Mouse (Mus musculus): ENCODE measurements around the gene B3gat2. TPM values are rescaled to one million over a fixed set of nuclear protein-coding genes. Genes with fewer than 3 reads are reported as not detected.
A peak's percentile ranks its signal among the peaks of the same experiment; 100 is the strongest.

The B3gat2 gene
- polyA plus RNA-seq, 1 experiment from 2014 or later, result 0.88 TPM

DNA sequence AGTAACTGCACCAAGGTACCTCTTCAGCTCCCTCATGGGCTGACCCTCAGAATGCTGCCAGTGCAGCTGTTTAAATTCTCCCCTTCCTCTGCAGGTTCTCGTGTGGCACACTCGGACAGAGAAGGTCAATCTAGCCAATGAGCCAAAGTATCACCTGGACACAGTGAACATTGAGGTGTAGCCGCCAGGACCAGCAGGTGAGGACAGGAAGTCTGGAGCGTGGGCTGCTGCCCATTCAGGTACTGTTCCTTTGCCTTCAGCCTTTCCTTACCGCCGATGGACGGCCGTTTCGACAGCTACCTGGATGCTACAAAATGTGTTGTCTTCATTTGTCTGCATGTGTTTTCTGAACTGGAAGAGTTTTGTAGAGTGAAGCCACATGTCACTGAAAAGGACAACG is 83.5 kb downstream of the B3gat2 start:
- 92% methylated on average over 10 of the region's 10 CpGs for WGBS
- no peak overlapping the region for H3K4me2 ChIP-seq (replicated peaks; ENCODE audit: low read depth, low read length)
- no peaks in the 10 kb centered on the region for H3K27me3 ChIP-seq (ENCODE audit: control insufficient read depth, insufficient read depth, low read length)
- no peaks in the 10 kb centered on the region for H3K9me3 ChIP-seq (ENCODE audit: control insufficient read depth, low read depth, low read length)
- no peak for ATAC-seq (ENCODE audit: insufficient number of reproducible peaks, insufficient read depth, low FRiP score, low read depth)
- H3K27ac ChIP-seq (ENCODE audit: low read length), result no peak overlapping the region
- no peak overlapping the region for H3K4me3 ChIP-seq (ENCODE audit: low read depth, low read length)
- no peaks in the 10 kb centered on the region for H3K4me1 ChIP-seq (ENCODE audit: control insufficient read depth, insufficient read depth, low read length)
- H3K9ac ChIP-seq (replicated peaks; ENCODE audit: low read depth, low read length), result no peak overlapping the region
- peaks cover 23% of the 10 kb centered on the region for H3K36me3 ChIP-seq (ENCODE audit: control insufficient read depth, insufficient read depth, low read length)

DNA sequence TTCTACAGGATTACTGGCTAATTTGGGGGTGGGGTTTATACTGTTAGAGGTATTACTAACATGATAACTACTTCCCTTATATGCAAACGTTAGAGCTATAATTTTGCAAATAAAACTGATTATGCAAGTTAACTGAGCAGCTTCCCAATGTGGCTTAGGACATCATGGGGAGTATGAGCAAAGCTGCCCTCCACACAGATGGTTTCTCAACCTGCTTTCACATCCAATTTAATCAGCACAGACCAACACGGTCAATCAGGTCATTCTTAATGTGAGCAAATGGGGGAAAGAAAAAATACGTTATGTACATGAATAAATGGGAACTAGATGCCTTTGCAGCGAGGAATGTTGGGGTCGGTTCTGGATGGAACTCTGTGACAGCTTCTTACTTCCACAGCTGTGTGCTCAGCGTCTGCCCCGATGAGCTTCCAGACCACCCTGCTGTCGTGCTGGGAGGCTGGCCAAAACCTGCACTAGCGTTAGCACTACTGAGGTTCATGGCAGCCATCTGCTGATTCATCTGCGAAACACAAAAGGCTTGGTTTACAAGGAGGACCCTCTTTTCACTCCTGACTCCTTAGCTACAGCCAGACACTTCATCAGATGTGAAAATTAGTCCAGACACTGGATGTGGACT is 84.6 kb downstream of the B3gat2 start:
- H3K27ac ChIP-seq (ENCODE audit: low read length), result no peak overlapping the region
- peak; percentile 53; the same call in 1 of the 2 replicates for ATAC-seq (ENCODE audit: insufficient number of reproducible peaks, insufficient read depth, low FRiP score, low read depth)
- no peak overlapping the region for H3K4me2 ChIP-seq (replicated peaks; ENCODE audit: low read depth, low read length)
- WGBS, result 56% methylated on average over 10 of the region's 10 CpGs
- no peaks in the 10 kb centered on the region for H3K9me3 ChIP-seq (ENCODE audit: control insufficient read depth, low read depth, low read length)
- no peak overlapping the region for H3K4me3 ChIP-seq (ENCODE audit: low read depth, low read length)
- H3K9ac ChIP-seq (replicated peaks; ENCODE audit: low read depth, low read length), result no peak overlapping the region
- peaks cover 23% of the 10 kb centered on the region for H3K36me3 ChIP-seq (ENCODE audit: control insufficient read depth, insufficient read depth, low read length)
- H3K4me1 ChIP-seq (ENCODE audit: control insufficient read depth, insufficient read depth, low read length), result no peaks in the 10 kb centered on the region
- H3K27me3 ChIP-seq (ENCODE audit: control insufficient read depth, insufficient read depth, low read length), result no peaks in the 10 kb centered on the region

DNA sequence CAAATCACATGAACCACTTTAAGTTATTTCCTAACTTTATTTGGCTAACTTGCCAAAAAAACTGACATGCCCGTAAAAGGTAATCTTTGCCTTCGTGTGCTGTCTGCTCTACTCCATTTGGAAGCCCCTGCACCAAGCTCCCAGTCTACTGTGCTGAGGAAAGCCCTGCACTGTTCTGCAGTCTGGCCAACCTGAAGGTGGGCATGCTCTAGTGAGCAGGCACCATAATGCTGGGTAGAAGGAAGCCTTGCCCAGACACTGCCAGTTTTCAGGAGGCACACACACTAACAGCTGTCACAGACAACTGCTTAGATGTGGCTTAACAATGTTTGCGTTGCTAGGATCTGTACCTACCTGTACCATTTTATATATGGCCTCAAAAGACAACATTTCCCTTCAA is 94.1 kb downstream of the B3gat2 start:
- H3K27ac ChIP-seq (ENCODE audit: low read length), result no peak overlapping the region
- no peaks in the 10 kb centered on the region for H3K27me3 ChIP-seq (ENCODE audit: control insufficient read depth, insufficient read depth, low read length)
- H3K4me1 ChIP-seq (ENCODE audit: control insufficient read depth, insufficient read depth, low read length), result no peaks in the 10 kb centered on the region
- no peak overlapping the region for H3K4me3 ChIP-seq (ENCODE audit: low read depth, low read length)
- WGBS, result 84% methylated on average over 3 of the region's 3 CpGs
- H3K9me3 ChIP-seq (ENCODE audit: control insufficient read depth, low read depth, low read length), result no peaks in the 10 kb centered on the region
- H3K36me3 ChIP-seq (ENCODE audit: control insufficient read depth, insufficient read depth, low read length), result peaks cover 12% of the 10 kb centered on the region; the same call in 1 of the 2 replicates
- ATAC-seq (ENCODE audit: insufficient number of reproducible peaks, insufficient read depth, low FRiP score, low read depth), result no peak
- H3K9ac ChIP-seq (replicated peaks; ENCODE audit: low read depth, low read length), result no peak overlapping the region
- H3K4me2 ChIP-seq (replicated peaks; ENCODE audit: low read depth, low read length), result no peak overlapping the region

DNA sequence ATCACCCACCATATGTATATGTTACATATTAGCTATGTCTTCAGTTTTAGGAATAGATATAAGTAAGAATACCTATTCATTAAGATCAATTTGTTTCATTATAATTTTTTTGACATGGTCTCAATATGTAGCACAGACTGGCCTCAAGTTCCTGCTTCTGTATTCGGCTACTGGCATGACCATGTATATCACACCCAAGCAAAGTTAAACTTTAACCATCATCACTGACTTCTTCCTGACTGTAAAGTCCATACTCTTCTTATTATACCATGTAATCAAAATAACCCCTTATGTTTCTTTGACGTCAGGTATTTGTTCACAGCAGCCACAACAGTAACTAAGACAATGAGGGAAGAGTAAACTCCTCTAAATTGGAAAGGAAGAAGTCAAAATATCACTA is 99.4 kb downstream of the B3gat2 start:
- Histone ChIP-seq H3K36me3 (ENCODE audit: control insufficient read depth, insufficient read depth, low read length) (0 out of 2 replicates have a peak, but pooled peaks cover 5% of the 10 kb centered on the region), H3K27ac (ENCODE audit: low read length) (no peak overlapping the region), H3K9ac (replicated peaks; ENCODE audit: low read depth, low read length) (no peak overlapping the region), H3K4me3 (ENCODE audit: low read depth, low read length) (no peak overlapping the region), H3K4me1 (ENCODE audit: control insufficient read depth, insufficient read depth, low read length) (no peaks in the 10 kb centered on the region), H3K27me3 (ENCODE audit: control insufficient read depth, insufficient read depth, low read length) (no peaks in the 10 kb centered on the region), H3K9me3 (ENCODE audit: control insufficient read depth, low read depth, low read length) (no peaks in the 10 kb centered on the region), H3K4me2 (replicated peaks; ENCODE audit: low read depth, low read length) (no peak overlapping the region)
- WGBS, result 80% methylated on average over 2 of the region's 2 CpGs
- ATAC-seq (ENCODE audit: insufficient number of reproducible peaks, insufficient read depth, low FRiP score, low read depth), result no peak

GRCm38 (mm10) chr1:23865566-23865965 is 104.0 kb downstream of the B3gat2 start:
- 90% methylated on average over 7 of the region's 7 CpGs for WGBS
- H3K36me3 ChIP-seq (ENCODE audit: control insufficient read depth, insufficient read depth, low read length), result no peaks in the 10 kb centered on the region
- no peak for ATAC-seq (ENCODE audit: insufficient number of reproducible peaks, insufficient read depth, low FRiP score, low read depth)
- no peaks in the 10 kb centered on the region for H3K4me1 ChIP-seq (ENCODE audit: control insufficient read depth, insufficient read depth, low read length)
- H3K9me3 ChIP-seq (ENCODE audit: control insufficient read depth, low read depth, low read length), result no peaks in the 10 kb centered on the region
- no peak overlapping the region for H3K4me3 ChIP-seq (ENCODE audit: low read depth, low read length)
- H3K9ac ChIP-seq (replicated peaks; ENCODE audit: low read depth, low read length), result no peak overlapping the region
- H3K4me2 ChIP-seq (replicated peaks; ENCODE audit: low read depth, low read length), result no peak overlapping the region
- no peaks in the 10 kb centered on the region for H3K27me3 ChIP-seq (ENCODE audit: control insufficient read depth, insufficient read depth, low read length)
- no peak overlapping the region for H3K27ac ChIP-seq (ENCODE audit: low read length)

DNA sequence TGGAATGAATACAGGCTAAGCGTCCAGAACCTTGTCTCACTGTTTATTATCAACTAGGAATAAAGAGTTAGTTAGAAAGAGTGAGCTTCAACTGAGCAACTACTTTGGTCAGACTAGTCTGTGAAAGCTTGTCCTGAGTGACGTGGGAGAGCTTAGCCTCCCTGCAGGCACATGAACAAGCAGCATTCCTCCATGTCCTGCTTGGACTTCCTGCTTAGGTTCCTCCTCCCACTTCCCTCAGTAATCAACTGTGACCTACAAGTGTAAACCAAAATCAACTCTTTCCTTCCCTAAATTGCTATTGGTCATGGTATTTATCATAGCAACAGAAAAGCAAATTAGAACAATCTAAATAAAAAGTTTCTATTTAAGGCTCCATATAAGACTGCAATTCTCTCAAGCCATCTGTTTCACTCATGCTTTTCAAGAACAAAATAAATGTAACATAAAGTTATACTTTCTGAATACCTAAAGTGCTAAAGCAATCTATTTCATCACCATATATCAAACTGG is 105.9 kb downstream of the B3gat2 start:
- ATAC-seq (ENCODE audit: insufficient number of reproducible peaks, insufficient read depth, low FRiP score, low read depth), result no peak
- H3K27me3 ChIP-seq (ENCODE audit: control insufficient read depth, insufficient read depth, low read length), result no peaks in the 10 kb centered on the region
- 62% methylated on average over 2 of the region's 2 CpGs for WGBS

DNA sequence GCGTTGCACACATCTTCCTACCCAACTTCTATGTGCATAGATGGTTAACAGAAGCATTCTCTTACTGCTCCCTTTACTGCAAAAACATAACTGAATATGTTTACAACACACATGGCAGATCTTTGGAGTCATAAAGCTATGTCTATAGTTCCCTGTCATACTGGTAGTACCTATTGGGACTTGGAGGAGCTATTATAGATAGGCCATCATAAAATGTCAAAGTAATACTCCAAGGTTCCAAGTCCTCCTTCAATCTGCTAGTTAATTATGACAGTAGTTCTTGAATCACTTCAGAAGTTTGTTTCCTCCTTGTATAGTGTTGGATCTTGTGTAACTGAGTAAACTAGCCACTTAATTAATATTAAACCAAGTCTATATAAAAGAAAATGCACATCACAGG is 110.6 kb downstream of the B3gat2 start:
- H3K27ac ChIP-seq (ENCODE audit: low read length), result no peak overlapping the region
- 97% methylated on average over 1 of the region's 1 CpGs for WGBS
- H3K4me2 ChIP-seq (replicated peaks; ENCODE audit: low read depth, low read length), result no peak overlapping the region
- H3K9me3 ChIP-seq (ENCODE audit: control insufficient read depth, low read depth, low read length), result no peaks in the 10 kb centered on the region
- no peak overlapping the region for H3K9ac ChIP-seq (replicated peaks; ENCODE audit: low read depth, low read length)
- H3K4me1 ChIP-seq (ENCODE audit: control insufficient read depth, insufficient read depth, low read length), result no peaks in the 10 kb centered on the region
- no peak overlapping the region for H3K4me3 ChIP-seq (ENCODE audit: low read depth, low read length)
- ATAC-seq (ENCODE audit: insufficient number of reproducible peaks, insufficient read depth, low FRiP score, low read depth), result no peak
- no peaks in the 10 kb centered on the region for H3K27me3 ChIP-seq (ENCODE audit: control insufficient read depth, insufficient read depth, low read length)
- H3K36me3 ChIP-seq (ENCODE audit: control insufficient read depth, insufficient read depth, low read length), result peaks cover 4% of the 10 kb centered on the region; the same call in 1 of the 2 replicates

More for the DNA sequence above, 105.9 kb downstream of the B3gat2 start:
- Histone ChIP-seq H3K4me3 (ENCODE audit: low read depth, low read length) (no peak overlapping the region), H3K4me1 (ENCODE audit: control insufficient read depth, insufficient read depth, low read length) (no peaks in the 10 kb centered on the region), H3K9me3 (ENCODE audit: control insufficient read depth, low read depth, low read length) (no peaks in the 10 kb centered on the region), H3K36me3 (ENCODE audit: control insufficient read depth, insufficient read depth, low read length) (no peaks in the 10 kb centered on the region), H3K9ac (replicated peaks; ENCODE audit: low read depth, low read length) (no peak overlapping the region), H3K27ac (ENCODE audit: low read length) (no peak overlapping the region), H3K4me2 (replicated peaks; ENCODE audit: low read depth, low read length) (no peak overlapping the region)

GRCm38 (mm10) chr1:23882681-23883080 is 121.1 kb downstream of the B3gat2 start:
- no peaks in the 10 kb centered on the region for H3K9me3 ChIP-seq (ENCODE audit: control insufficient read depth, low read depth, low read length)
- WGBS, result 100% methylated on average over 1 of the region's 1 CpGs
- no peak for ATAC-seq (ENCODE audit: insufficient number of reproducible peaks, insufficient read depth, low FRiP score, low read depth)
- H3K27ac ChIP-seq (ENCODE audit: low read length), result no peak overlapping the region
- H3K9ac ChIP-seq (replicated peaks; ENCODE audit: low read depth, low read length), result no peak overlapping the region
- no peak overlapping the region for H3K4me2 ChIP-seq (replicated peaks; ENCODE audit: low read depth, low read length)
- no peaks in the 10 kb centered on the region for H3K27me3 ChIP-seq (ENCODE audit: control insufficient read depth, insufficient read depth, low read length)
- H3K4me3 ChIP-seq (ENCODE audit: low read depth, low read length), result no peak overlapping the region
- H3K36me3 ChIP-seq (ENCODE audit: control insufficient read depth, insufficient read depth, low read length), result no peaks in the 10 kb centered on the region
- no peaks in the 10 kb centered on the region for H3K4me1 ChIP-seq (ENCODE audit: control insufficient read depth, insufficient read depth, low read length)

Measured in stomach, embryonic 14.5 days (tissue).